Mouse (Mus musculus): ENCODE measurements around the gene Ssc5d. TPM values are rescaled to one million over a fixed set of nuclear protein-coding genes. Genes with fewer than 3 reads are reported as not detected.

Gene Ssc5d
- polyA plus RNA-seq, 1 experiment: 7.5 TPM

DNA sequence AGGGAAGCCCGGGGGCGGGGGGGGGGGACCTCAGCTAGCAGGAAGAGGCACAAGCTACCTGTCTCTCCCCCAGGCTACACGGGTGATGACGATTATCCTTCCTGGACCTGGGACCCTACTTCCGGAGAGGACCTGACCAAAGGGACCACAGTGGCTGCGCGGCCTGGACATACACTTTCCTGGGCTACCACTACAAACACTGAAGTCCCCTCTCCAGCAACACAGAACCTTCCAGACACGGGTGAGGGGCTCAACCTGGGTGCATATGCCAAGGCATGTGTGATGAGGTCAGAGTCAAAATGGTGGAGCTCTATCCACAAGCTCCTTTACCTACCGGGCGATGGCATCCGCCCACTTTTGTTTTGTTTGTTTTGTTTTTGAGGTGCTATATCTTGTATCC lies 11.8 kb downstream of the Ssc5d start:
- Histone ChIP-seq H3K4me1 (ENCODE audit: control insufficient read depth, insufficient read depth, low read length) (no peaks in the 10 kb centered on the region), H3K4me3 (replicated peaks; ENCODE audit: extremely low read depth, low read depth, low read length) (no peak overlapping the region)
- 67% methylated on average over 10 of the region's 11 CpGs for WGBS
- no peak for DNase-seq
- no peak for TF ChIP-seq CTCF (IDR thresholded peaks at IDR 0.05; ENCODE audit: insufficient read depth, low read length)
- no peak for TF ChIP-seq POLR2A (IDR thresholded peaks at IDR 0.05; ENCODE audit: borderline replicate concordance, extremely low read depth, low read depth, low read length)

DNA sequence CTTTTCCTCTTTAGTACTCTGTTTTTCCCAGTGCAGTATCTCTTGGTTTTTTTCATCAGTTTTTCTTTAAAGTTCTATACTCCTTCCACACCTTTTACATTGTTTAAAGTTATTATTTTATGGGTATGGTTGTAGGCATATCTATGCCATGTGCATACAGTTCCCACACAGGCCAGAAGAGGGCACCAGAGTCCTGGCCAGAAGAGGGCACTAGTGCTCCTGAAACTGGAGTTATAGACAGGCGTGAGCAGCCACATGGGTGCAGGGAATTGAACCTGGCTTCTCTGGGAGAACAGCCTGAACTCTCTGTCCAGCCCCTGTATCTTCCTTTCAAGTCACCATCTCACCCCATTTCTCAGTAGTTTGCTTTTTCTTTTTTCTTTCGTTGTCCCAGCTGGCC lies 12.9 kb downstream of the Ssc5d start:
- WGBS: 24% methylated on average over 2 of the region's 2 CpGs
- Histone ChIP-seq H3K4me1 (ENCODE audit: control insufficient read depth, insufficient read depth, low read length) (no peaks in the 10 kb centered on the region), H3K4me3 (replicated peaks; ENCODE audit: extremely low read depth, low read depth, low read length) (no peak overlapping the region)
- no peak for TF ChIP-seq POLR2A (IDR thresholded peaks at IDR 0.05; ENCODE audit: borderline replicate concordance, extremely low read depth, low read depth, low read length)
- TF ChIP-seq CTCF (IDR thresholded peaks at IDR 0.05; ENCODE audit: insufficient read depth, low read length): peak; percentile 87
- peak; percentile 77 for DNase-seq

DNA sequence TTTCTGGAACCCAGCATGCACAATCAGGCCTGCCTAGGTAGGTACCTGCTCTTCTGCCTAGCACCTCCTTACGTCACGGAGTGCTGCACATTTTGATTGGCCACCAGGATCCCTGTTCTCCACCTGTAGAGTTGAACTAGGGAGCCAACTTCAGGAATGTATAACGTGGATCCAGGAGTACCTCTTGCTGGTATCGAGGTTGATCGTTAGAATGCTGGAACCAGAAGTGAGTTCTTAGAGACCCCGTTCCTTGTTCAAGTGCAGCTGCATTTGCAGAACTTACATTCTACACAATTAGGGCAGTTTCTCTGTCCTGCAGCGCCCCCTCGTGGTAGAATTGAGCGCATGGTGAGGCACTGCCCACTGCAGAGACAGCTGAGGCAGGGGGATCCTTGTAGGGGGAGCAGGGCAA lies 14.5 kb downstream of the Ssc5d start:
- 22% methylated on average over 9 of the region's 9 CpGs for WGBS
- H3K4me1 ChIP-seq (ENCODE audit: control insufficient read depth, insufficient read depth, low read length): no peaks in the 10 kb centered on the region
- TF ChIP-seq POLR2A (IDR thresholded peaks at IDR 0.05; ENCODE audit: borderline replicate concordance, extremely low read depth, low read depth, low read length) (no peak), CTCF (IDR thresholded peaks at IDR 0.05; ENCODE audit: insufficient read depth, low read length) (peak; percentile 79)
- no peak overlapping the region for H3K4me3 ChIP-seq (replicated peaks; ENCODE audit: extremely low read depth, low read depth, low read length)
- peak; percentile 80 for DNase-seq

DNA sequence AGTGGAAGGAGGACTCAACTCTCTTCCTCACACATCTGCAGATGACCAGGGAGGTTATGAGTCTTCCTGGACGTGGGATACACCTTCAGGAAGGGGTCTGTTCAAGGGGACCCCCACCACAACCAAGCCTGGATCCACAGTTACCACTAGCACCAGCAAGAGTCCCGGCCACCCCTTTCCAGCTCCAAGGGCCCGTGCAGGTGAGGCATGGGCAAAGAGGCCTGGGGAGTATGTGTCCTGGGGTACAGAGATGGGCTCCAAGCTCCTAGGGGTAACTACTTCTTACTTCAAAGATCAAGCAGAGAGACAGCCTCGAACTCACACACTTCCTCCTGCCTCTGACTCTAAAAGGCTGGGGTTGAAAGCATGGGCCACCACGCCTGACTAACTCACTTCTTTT lies 17.1 kb downstream of the Ssc5d start:
- TF ChIP-seq CTCF (IDR thresholded peaks at IDR 0.05; ENCODE audit: insufficient read depth, low read length) (no peak), POLR2A (IDR thresholded peaks at IDR 0.05; ENCODE audit: borderline replicate concordance, extremely low read depth, low read depth, low read length) (no peak)
- no peaks in the 10 kb centered on the region for H3K4me1 ChIP-seq (ENCODE audit: control insufficient read depth, insufficient read depth, low read length)
- 42% methylated on average over 5 of the region's 5 CpGs for WGBS
- no peak for DNase-seq
- H3K4me3 ChIP-seq (replicated peaks; ENCODE audit: extremely low read depth, low read depth, low read length): no peak overlapping the region

GRCm38 (mm10) chr7:4943223-4943815 lies 17.7 kb downstream of the Ssc5d start:
- TF ChIP-seq POLR2A (IDR thresholded peaks at IDR 0.05; ENCODE audit: borderline replicate concordance, extremely low read depth, low read depth, low read length): no peak
- peak; percentile 91 for TF ChIP-seq CTCF (IDR thresholded peaks at IDR 0.05; ENCODE audit: insufficient read depth, low read length)
- WGBS: 11% methylated on average over 15 of the region's 15 CpGs
- Histone ChIP-seq H3K4me1 (ENCODE audit: control insufficient read depth, insufficient read depth, low read length) (no peaks in the 10 kb centered on the region), H3K4me3 (replicated peaks; ENCODE audit: extremely low read depth, low read depth, low read length) (peak overlapping the region; percentile 63)
- peak; percentile 97 for DNase-seq

DNA sequence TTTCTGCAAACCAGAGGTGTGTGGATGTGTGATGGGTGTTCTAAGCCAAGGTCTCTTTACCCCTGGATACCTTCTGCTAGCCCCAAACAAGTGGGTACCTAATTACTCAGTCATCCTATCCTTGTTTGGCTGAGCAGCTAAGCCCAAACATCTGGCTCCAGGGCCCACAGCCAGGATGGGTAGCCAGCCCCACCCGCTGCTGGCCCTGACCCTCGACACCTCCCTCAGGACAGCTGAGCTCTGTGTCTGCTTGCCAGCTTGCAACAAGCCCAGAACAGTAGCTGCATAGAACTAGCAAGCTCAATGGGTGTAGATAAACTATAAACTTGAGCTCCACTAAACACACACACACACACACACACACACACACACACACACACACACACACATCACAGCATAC lies 22.3 kb downstream of the Ssc5d start:
- no peaks in the 10 kb centered on the region for H3K4me1 ChIP-seq (ENCODE audit: control insufficient read depth, insufficient read depth, low read length)
- 20% methylated on average over 2 of the region's 2 CpGs for WGBS
- DNase-seq: no peak
- no peak overlapping the region for H3K4me3 ChIP-seq (replicated peaks; ENCODE audit: extremely low read depth, low read depth, low read length)
- TF ChIP-seq POLR2A (IDR thresholded peaks at IDR 0.05; ENCODE audit: borderline replicate concordance, extremely low read depth, low read depth, low read length) (no peak), CTCF (IDR thresholded peaks at IDR 0.05; ENCODE audit: insufficient read depth, low read length) (no peak)

GRCm38 (mm10) chr7:4948386-4948785 lies 22.8 kb downstream of the Ssc5d start:
- Histone ChIP-seq H3K4me3 (replicated peaks; ENCODE audit: extremely low read depth, low read depth, low read length) (no peak overlapping the region), H3K4me1 (ENCODE audit: control insufficient read depth, insufficient read depth, low read length) (no peaks in the 10 kb centered on the region)
- DNase-seq: no peak
- TF ChIP-seq CTCF (IDR thresholded peaks at IDR 0.05; ENCODE audit: insufficient read depth, low read length) (no peak), POLR2A (IDR thresholded peaks at IDR 0.05; ENCODE audit: borderline replicate concordance, extremely low read depth, low read depth, low read length) (no peak)
- WGBS: 28% methylated on average over 6 of the region's 6 CpGs

DNA sequence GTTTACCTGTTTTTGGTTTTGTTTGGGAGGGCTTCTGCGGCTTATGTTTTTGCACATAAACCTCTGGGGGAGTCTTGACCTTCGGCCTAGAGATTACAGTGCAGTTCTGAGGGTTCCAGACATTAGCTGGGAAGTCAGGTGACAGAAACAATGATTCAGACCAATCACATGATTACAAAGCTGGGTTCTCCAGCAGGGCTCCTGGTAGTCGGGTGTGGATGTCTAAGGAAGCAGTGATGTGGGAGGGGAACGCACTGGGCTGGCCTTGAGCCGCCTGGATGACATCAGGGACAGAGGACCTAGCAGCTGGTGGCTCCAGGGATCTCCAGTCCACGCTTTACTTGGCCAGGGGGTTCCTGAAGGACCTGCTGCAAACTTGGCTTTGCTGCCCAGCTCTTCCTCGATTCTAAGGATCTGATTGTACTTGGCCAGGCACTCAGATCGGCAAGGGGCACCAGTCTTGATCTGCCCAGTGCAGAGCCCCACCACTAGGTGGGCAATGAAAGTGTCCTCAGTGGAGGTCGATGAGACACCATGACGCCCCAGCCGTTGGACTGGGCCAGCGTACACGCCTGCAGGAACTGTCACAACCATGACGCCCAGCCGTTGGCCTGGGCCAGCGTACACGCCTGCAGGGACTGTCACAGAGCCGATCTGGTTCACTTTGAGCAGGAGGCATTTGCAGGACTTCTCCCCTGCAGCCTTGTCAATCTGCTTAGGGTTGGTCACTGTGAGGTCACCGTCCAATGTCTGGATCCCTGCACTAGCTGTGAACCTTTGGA lies 25.2 kb downstream of the Ssc5d start:
- TF ChIP-seq POLR2A (IDR thresholded peaks at IDR 0.05; ENCODE audit: borderline replicate concordance, extremely low read depth, low read depth, low read length) (no peak), CTCF (IDR thresholded peaks at IDR 0.05; ENCODE audit: insufficient read depth, low read length) (no peak)
- no peak for DNase-seq
- H3K4me3 ChIP-seq (replicated peaks; ENCODE audit: extremely low read depth, low read depth, low read length): no peak overlapping the region
- peaks cover 2% of the 10 kb centered on the region for H3K4me1 ChIP-seq (ENCODE audit: control insufficient read depth, insufficient read depth, low read length)
- 77% methylated on average over 19 of the region's 19 CpGs for WGBS

- TF ChIP-seq CTCF (IDR thresholded peaks at IDR 0.05; ENCODE audit: insufficient read depth, low read length) (no peak), POLR2A (IDR thresholded peaks at IDR 0.05; ENCODE audit: borderline replicate concordance, extremely low read depth, low read depth, low read length) (no peak)
- DNase-seq: no peak
- Histone ChIP-seq H3K4me1 (ENCODE audit: control insufficient read depth, insufficient read depth, low read length) (peaks cover 2% of the 10 kb centered on the region), H3K4me3 (replicated peaks; ENCODE audit: extremely low read depth, low read depth, low read length) (no peak overlapping the region)
- WGBS: 26% methylated on average over 10 of the region's 10 CpGs
Measured at GRCm38 (mm10) chr7:4953815-4954445, 28.3 kb downstream of the Ssc5d start.

Measured in lung, adult 2 months (tissue).